Comparison of ENCODE assay signal across 8 mouse cellular contexts in genomic region chr17:26380986-26381446, GRCm38 (mm10). TPM values are rescaled to one million over a fixed set of nuclear protein-coding genes. Genes with fewer than 3 reads are reported as not detected.
A peak's percentile ranks its signal among the peaks of the same experiment; 100 is the strongest.
DNase-seq lines count a peak whose midpoint lies in the region; ATAC-seq and TF ChIP-seq lines count a peak whose summit lies in the region.

No protein-coding gene starts in this region.

- no peaks in the 10 kb centered on the region for H3K27me3 ChIP-seq in lung, postnatal 0 days (replicated peaks; ENCODE audit: insufficient read depth, low read length)
- H3K27me3 ChIP-seq in forebrain, embryonic 14.5 days (replicated peaks; ENCODE audit: control insufficient read depth, insufficient read depth, low read length), result no peaks in the 10 kb centered on the region
- H3K27me3 ChIP-seq in midbrain, embryonic 12.5 days, result no peaks in the 10 kb centered on the region; the same call in 1 of the 2 replicates

- H3K4me1 ChIP-seq in lung, postnatal 0 days (ENCODE audit: insufficient read depth, low read depth, low read length), result peaks cover 10% of the 10 kb centered on the region
- H3K4me1 ChIP-seq in forebrain, embryonic 14.5 days (ENCODE audit: control insufficient read depth, insufficient read depth, low read length), result peaks cover 5% of the 10 kb centered on the region; the same call in 1 of the 2 replicates
- H3K4me1 ChIP-seq in midbrain, embryonic 12.5 days, result peaks cover 22% of the 10 kb centered on the region

- H3K4me2 ChIP-seq in lung, postnatal 0 days (replicated peaks; ENCODE audit: low read depth, low read length), result no peak overlapping the region
- H3K4me2 ChIP-seq in forebrain, embryonic 14.5 days (ENCODE audit: low read length), result peak overlapping the region; percentile 38
- 0 out of 2 replicates have a peak overlapping the region, but pooled peaks have one; percentile 2 for H3K4me2 ChIP-seq in midbrain, embryonic 12.5 days (replicated peaks)

- WGBS in lung, postnatal 0 days, result 39% methylated on average over 4 of the region's 4 CpGs
- 41% methylated on average over 4 of the region's 4 CpGs for WGBS in forebrain, embryonic 14.5 days
- 48% methylated on average over 4 of the region's 4 CpGs for WGBS in midbrain, embryonic 12.5 days

- no peak for TF ChIP-seq CTCF in lung, postnatal 0 days (IDR thresholded peaks at IDR 0.05)

- H3K4me3 ChIP-seq in lung, postnatal 0 days (ENCODE audit: low read depth, low read length), result no peak overlapping the region
- no peak overlapping the region for H3K4me3 ChIP-seq in forebrain, embryonic 14.5 days (ENCODE audit: low read depth, low read length)
- no peak overlapping the region for H3K4me3 ChIP-seq in midbrain, embryonic 12.5 days

- no peak for DNase-seq in lung, postnatal 0 days (ENCODE audit: low spot score)
- no peak for DNase-seq in lung, postnatal 14 days
- peak; percentile 85 for DNase-seq in forebrain, embryonic 14.5 days (ENCODE audit: low spot score)
- DNase-seq in kidney, postnatal 4 days, result peak; percentile 65 to 75
- no peak for DNase-seq in ovary, adult 18-20 months (ENCODE audit: low spot score)
- no peak for DNase-seq in spleen, postnatal 14 days (ENCODE audit: low spot score in 2 of 2)
- DNase-seq in heart, postnatal 4 days, result no peak

- peak; percentile 27 for ATAC-seq in lung, postnatal 0 days
- ATAC-seq in forebrain, embryonic 14.5 days, result peak; percentile 83; the same call in 1 of the 2 replicates
- ATAC-seq in midbrain, embryonic 12.5 days (ENCODE audit: low FRiP score, low read depth), result 0 out of 2 replicates have a peak, but pooled peaks have one; percentile 34

- H3K27ac ChIP-seq in lung, postnatal 0 days (ENCODE audit: low read length), result no peak overlapping the region
- H3K27ac ChIP-seq in forebrain, embryonic 14.5 days (ENCODE audit: low read depth, low read length), result peak overlapping the region; percentile 84
- 0 out of 2 replicates have a peak overlapping the region, but pooled peaks have one; percentile 15 for H3K27ac ChIP-seq in midbrain, embryonic 12.5 days (replicated peaks)

- no peak overlapping the region for H3K9ac ChIP-seq in lung, postnatal 0 days (replicated peaks; ENCODE audit: low read depth)
- no peak overlapping the region for H3K9ac ChIP-seq in forebrain, embryonic 14.5 days (ENCODE audit: low read length)
- H3K9ac ChIP-seq in midbrain, embryonic 12.5 days (replicated peaks), result no peak overlapping the region

- H3K36me3 ChIP-seq in lung, postnatal 0 days (ENCODE audit: insufficient read depth, low read length), result no peaks in the 10 kb centered on the region
- no peaks in the 10 kb centered on the region for H3K36me3 ChIP-seq in forebrain, embryonic 14.5 days (ENCODE audit: control insufficient read depth, insufficient read depth, low read length)
- no peaks in the 10 kb centered on the region for H3K36me3 ChIP-seq in midbrain, embryonic 12.5 days

- H3K9me3 ChIP-seq in lung, postnatal 0 days (ENCODE audit: low read length), result no peaks in the 10 kb centered on the region
- H3K9me3 ChIP-seq in forebrain, embryonic 14.5 days (replicated peaks; ENCODE audit: control insufficient read depth, low read length), result no peaks in the 10 kb centered on the region
- H3K9me3 ChIP-seq in midbrain, embryonic 12.5 days, result no peaks in the 10 kb centered on the region

- TF ChIP-seq EP300 in lung, postnatal 0 days (IDR thresholded peaks at IDR 0.05), result no peak

RNA-seq across cellular contexts. Expression of gene Neurl1b, which starts 33.6 kb away (rescaled TPM):
- polyA plus RNA-seq in lung, postnatal 0 days (2015; fragmentation: Nextera tagmentation; extraction: Ambion mirVana), result 0.98 and 1.5 TPM in 2 replicates
- 2.0 and 3.2 TPM in 2 replicates for polyA plus RNA-seq in forebrain, embryonic 14.5 days (2014; fragmentation: Nextera tagmentation; extraction: Ambion mirVana)
- 0.43 and 0.50 TPM in 2 replicates for polyA plus RNA-seq in midbrain, embryonic 12.5 days (2016; fragmentation: Nextera tagmentation; extraction: Ambion mirVana)
- 10 to 100 TPM; 81.4 to 87.9 TPM for total RNA-seq in heart, postnatal 4 days (2021)

Comparison
In these comparisons a context has a peak if more than half of its experiments do, and no peak if none do; other contexts are left out.
1. ATAC-seq: peak in every context shown above with its lines; median percentile 83 in forebrain, embryonic 14.5 days; 34 in midbrain, embryonic 12.5 days; 27 in lung, postnatal 0 days.
2. DNase-seq: peak in forebrain, embryonic 14.5 days (single experiment) and kidney, postnatal 4 days (2 of 2); none in lung, postnatal 0 days (single experiment), lung, postnatal 14 days (single experiment), ovary, adult 18-20 months (single experiment), spleen, postnatal 14 days (0 of 2) and heart, postnatal 4 days (single experiment).